Mouse (Mus musculus) neural tube, postnatal 0 days (tissue): ENCODE results near the gene Phyhipl. TPM values are rescaled to one million over a fixed set of nuclear protein-coding genes. Genes with fewer than 3 reads are reported as not detected.

ENCODE experiments used
- polyA plus RNA-seq: library from polyadenylated mRNA; unstranded; fragments of >200 nt; fragmentation: Nextera tagmentation; extraction: Ambion mirVana; gene quantifications from 2 replicates; pipeline ENCODE4 v1.2.1, GENCODE M21; 2015

The Phyhipl gene
- 393 and 410 TPM in 2 replicates for polyA plus RNA-seq

GRCm38 (mm10) chr10:70655828-70656227 lies at the start of gene Phyhipl:
Gene Phyhipl, minus strand, starts transcription at chr10:70655965.

Other genes starting within 250 kb of the Phyhipl start
- gene Fam13c, start 215.5 kb downstream of the Phyhipl start, polyA plus RNA-seq, result 18.4 and 20.3 TPM in 2 replicates